Mouse (Mus musculus) embryo, embryonic 11.5 days (tissue): ENCODE data around the gene Rdh14.

ENCODE experiments used
- DNase-seq: peaks from one replicate; pipeline ENCODE4 v3.0.0-alpha.2; 2012; ENCODE audit warnings: low read depth, low spot score

The Rdh14 gene

GRCm38 (mm10) chr12:10390671-10391441, at the start of gene Rdh14:
TSS of gene Rdh14 (plus strand) at chr12:10390772.
- DNase-seq, result peak; percentile 88

- no peak for DNase-seq
These were observed 39.9 kb upstream of the Rdh14 start for GRCm38 (mm10) chr12:10350706-10351105.

- no peak for DNase-seq
These were observed 32.8 kb upstream of the Rdh14 start for GRCm38 (mm10) chr12:10357756-10358155.

- DNase-seq, result no peak
These were observed 20.9 kb upstream of the Rdh14 start, which contains the start of gene Nt5c1b for GRCm38 (mm10) chr12:10369673-10370072. TSS of gene Nt5c1b (plus strand) at chr12:10369973.

- DNase-seq, result no peak
These were observed 10.2 kb downstream of the Rdh14 start for GRCm38 (mm10) chr12:10400788-10401187.

- no peak for DNase-seq
These were observed 12.0 kb downstream of the Rdh14 start for GRCm38 (mm10) chr12:10402421-10403115.

GRCm38 (mm10) chr12:10410511-10411179, 20.1 kb downstream of the Rdh14 start:
- DNase-seq, result no peak

GRCm38 (mm10) chr12:10411453-10411852, 20.9 kb downstream of the Rdh14 start:
- no peak for DNase-seq

- no peak for DNase-seq
These were observed 31.8 kb downstream of the Rdh14 start for GRCm38 (mm10) chr12:10422347-10422746.

- no peak for DNase-seq
These were observed 35.7 kb downstream of the Rdh14 start for GRCm38 (mm10) chr12:10425982-10426863.

GRCm38 (mm10) chr12:10430999-10431398, 40.4 kb downstream of the Rdh14 start:
- DNase-seq, result no peak

GRCm38 (mm10) chr12:10438054-10439001, 47.8 kb downstream of the Rdh14 start:
- peak; percentile 74 for DNase-seq

GRCm38 (mm10) chr12:10439483-10440235, 49.1 kb downstream of the Rdh14 start:
- DNase-seq, result no peak
